Mouse (Mus musculus): ENCODE data around the gene 4930544D05Rik.
A peak's percentile ranks its signal among the peaks of the same experiment; 100 is the strongest.

Gene 4930544D05Rik

DNA sequence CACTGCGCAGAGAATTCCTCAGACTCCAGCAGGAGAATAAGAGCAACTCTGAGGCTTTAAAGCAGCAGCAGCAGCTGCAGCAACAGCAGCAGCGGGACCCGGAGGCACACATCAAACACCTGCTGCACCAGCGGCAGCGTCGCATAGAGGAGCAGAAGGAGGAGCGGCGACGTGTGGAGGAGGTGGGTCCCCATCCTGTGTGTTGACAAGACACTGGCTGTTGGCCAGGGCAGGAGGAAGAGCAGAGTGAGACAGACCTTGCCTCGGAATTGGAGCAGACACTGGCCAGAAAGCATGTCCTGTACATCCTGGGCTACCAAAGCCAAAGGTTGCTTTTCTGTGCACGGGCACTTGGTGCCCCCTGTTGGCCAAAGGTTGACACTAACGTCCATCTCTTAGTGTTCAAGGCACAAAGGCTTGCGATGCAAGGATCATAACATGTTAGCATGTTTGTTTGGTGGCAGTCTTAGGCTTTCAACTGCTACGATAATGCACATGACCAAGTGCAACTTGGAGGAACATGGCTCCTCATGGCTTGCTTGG lies 10.6 kb upstream of the 4930544D05Rik start:
- peak; percentile 35 to 52 for DNase-seq

DNA sequence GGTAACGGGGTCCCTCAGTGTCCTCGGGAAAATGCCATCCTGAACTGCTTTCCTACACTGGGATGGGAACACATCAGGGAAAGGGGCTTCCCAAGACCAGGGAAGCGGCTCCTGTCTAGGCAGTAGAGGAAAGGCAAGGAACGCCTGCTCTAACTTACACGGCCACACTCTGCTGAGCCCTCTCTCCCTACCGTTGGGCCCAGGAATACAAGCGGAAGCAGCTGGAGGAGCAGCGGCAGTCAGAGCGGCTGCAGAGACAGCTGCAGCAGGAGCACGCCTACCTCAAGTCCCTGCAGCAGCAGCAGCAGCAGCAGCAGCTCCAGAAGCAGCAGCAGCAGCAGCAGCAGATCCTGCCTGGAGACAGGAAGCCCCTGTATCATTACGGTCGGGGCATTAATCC lies 8.9 kb upstream of the 4930544D05Rik start:
- DNase-seq = no peak

DNA sequence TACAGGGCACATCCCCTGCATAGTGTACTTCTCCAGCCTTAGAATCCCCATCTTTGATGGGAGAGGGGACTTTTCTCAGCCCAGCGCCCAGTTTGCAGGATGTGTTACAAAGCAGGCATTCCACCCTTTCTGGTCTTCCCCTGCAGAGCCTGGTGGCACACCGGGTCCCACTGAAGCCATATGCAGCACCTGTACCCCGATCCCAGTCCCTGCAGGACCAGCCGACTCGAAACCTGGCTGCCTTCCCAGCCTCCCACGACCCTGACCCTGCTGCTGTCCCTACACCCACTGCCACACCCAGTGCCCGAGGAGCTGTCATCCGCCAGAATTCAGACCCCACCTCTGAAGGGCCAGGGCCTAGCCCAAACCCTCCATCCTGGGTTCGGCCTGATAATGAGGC lies 8.0 kb upstream of the 4930544D05Rik start:
- no peak for DNase-seq

GRCm38 (mm10) chr11:70608381-70609066 lies 7.1 kb upstream of the 4930544D05Rik start:
- no peak for DNase-seq

DNA sequence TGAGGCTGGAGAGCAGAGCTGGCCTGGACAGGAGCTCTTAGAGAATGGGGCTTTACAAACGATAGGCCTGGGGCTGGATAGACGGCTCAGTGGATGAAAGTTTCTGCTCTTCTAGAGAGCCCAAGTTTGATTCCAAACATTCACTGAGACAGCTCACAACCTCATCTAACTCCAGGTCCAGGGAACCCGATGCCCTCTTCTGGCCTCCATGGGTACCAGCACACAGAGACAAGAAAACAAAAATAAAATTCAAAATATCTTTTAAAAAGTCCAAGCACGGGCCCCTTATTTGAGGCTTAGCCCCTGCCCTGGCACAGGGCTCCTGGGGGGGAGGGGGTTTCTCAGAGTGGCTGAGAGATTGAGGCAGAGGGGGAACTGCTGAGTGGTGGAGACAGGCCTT lies 4.9 kb upstream of the 4930544D05Rik start:
- no peak for DNase-seq

DNA sequence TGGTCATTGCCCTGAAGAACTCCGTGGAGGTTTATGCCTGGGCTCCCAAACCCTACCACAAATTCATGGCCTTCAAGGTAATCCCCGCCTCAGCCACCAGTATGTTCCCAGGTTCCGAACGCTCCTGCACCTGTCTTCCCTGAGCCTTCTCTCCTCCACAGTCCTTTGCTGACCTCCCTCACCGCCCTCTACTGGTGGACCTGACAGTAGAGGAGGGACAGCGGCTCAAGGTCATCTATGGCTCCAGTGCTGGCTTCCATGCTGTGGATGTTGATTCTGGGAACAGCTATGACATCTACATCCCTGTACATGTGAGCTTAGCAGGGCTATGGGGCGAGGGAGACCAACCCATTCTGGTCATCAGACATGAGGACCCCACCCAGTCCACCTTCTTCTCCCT lies 3.1 kb upstream of the 4930544D05Rik start:
- no peak for DNase-seq

DNA sequence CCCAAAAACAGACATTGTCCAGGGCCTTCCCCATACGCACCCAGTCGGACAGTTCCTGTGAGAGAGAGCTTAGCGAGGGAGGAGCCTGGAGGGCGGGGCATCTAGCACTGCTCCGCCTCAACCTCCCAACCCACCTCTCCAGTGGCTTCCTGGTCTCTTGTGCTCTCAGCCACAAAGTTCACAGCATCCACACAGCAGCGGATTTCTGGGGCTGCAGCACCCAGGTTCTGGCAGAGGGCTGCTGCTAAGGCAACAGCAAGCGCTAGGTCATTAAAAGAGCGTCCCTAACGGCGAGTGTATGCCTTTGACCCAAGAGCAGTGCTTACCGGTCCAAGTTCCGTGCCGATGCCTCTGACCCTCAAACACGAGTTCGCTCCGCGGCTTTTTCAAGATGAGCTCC lies 574 bp upstream of the 4930544D05Rik start:
- DNase-seq = peak; percentile 70 to 76

- no peak for DNase-seq
Observed at GRCm38 (mm10) chr11:70619101-70619500, 3.5 kb downstream of the 4930544D05Rik start, which contains the start of gene Chrne. Gene Chrne, minus strand, starts transcription at chr11:70619216.

DNA sequence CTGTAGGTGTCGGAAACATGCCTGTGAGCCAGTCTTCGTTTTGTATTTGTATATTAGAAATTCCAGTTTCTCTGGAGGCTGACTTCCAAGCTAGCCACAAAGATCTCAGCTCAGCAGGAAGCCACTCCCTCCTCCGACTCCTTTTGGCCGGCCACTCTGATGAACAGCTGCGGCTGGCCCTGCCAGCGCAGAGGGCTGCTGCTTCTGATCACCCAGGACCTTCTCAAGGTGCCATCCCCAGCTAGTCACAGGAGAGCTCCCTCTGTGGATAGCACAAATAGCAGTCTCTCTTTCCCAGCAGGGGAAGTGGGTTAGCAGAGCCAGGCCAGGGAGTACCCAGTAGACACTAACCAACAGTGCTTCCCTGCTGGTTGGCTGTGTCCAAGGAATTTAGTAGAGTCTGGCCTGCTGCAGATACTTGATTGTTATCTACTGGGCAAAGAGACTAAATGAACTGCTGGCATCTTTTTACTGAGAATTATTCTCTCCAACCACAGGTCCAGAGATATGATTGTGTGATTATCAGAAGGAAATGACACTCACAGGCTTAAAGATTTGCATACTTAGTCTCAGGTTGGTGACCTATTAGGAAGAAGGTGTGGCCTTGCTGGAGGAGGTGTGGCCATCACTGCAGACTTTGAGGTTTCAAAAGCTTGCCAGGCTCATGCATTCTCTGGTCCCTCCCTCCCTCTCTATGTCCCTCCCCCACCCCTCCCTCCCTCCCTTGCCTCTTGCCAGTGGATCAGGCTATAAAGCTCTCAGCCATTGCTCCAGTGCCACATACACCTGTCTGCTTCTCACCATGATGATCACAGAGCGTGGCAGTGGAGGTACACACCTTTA lies 6.5 kb downstream of the 4930544D05Rik start:
- no peak for DNase-seq

DNA sequence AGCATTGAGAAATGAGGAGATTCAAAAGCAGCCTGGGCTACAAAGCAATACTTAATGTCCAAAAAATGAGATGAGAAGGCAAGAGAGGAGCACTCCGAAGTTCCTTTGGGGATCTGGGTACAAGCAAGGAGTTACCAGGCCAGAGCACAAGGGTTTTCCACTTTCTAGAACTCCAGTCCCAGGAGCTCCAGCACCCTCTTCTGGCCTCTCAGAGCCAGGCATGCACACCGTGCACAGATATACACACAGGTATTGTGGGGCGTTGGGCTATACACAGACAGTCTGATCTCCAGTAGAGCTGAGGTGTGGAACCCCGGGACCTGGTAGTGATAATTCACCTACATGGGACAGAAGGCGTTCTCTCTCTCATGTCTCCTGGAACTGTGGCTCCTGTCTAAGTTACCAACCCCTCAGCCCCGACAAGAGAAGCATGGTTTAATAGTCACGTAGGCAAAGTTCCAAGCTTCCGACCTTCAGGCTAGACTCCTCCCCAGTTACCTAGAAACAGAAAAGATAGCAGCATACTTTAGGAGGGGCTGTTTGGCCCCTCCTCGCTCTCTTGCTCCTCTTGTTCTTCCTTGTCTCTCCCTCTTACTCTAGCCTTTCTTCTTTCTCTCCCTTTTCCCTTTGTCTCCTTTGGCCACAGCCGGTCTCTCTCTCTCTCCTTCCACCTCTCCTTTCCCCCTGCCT lies 7.5 kb downstream of the 4930544D05Rik start:
- no peak for DNase-seq

GRCm38 (mm10) chr11:70625473-70625872 lies 9.8 kb downstream of the 4930544D05Rik start:
- DNase-seq = no peak

- DNase-seq = no peak
Observed at GRCm38 (mm10) chr11:70626877-70627276, 11.2 kb downstream of the 4930544D05Rik start.

- DNase-seq = no peak
Observed at GRCm38 (mm10) chr11:70628431-70628830, 12.8 kb downstream of the 4930544D05Rik start.

GRCm38 (mm10) chr11:70629557-70629956 lies 13.9 kb downstream of the 4930544D05Rik start:
- no peak for DNase-seq

DNA sequence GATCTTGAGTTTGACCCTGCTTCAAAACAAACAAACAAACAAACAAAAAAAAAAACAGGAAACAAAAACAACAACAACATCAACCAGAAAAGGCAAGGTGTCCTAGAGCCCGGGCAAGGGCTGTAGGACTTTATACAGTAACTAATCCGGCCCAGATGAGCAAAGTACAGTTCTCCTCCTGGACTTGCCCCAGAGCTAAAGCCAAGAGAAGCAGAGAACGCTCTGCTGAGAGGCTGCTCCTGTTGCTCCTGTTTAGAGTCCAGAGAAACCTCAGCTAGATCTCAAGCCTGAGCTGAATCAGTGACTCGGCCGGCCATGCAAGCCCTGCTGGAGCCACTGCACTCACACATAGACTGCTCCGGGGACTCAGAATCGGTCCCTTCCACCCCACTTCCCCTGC lies 14.5 kb downstream of the 4930544D05Rik start:
- DNase-seq = no peak

- DNase-seq = no peak
Observed at GRCm38 (mm10) chr11:70635601-70636000, 20.0 kb downstream of the 4930544D05Rik start.

- DNase-seq = no peak
Observed at GRCm38 (mm10) chr11:70637764-70638163, 22.1 kb downstream of the 4930544D05Rik start.

GRCm38 (mm10) chr11:70638293-70638692 lies 22.6 kb downstream of the 4930544D05Rik start:
- no peak for DNase-seq

DNA sequence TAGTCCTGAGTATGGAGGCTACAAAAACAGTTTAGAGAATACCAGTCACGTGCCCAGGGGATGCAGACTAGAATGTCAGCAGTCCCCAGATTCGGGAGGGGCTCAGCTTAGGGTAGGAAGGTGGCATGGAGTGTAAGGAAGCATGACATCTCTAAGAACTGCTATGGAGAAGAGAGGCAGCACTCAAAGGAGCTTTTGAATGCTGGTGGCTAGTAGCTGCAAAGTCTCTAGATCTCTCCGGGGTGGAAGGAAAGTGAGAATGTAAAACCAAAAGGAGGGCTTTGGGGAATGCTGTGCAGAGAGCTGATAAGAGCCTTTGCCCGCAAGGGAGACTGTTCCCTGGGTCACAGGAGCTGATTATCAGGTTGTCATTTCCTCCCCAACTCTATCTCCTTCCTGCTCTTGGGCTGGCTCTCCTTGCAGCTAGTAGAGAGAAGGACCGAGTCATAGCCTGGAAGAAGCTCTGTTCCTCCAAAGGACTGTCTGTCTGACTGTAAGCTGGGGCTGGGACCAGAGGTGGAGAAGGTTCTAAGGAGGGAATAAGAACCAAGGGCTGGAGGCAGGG lies 23.1 kb downstream of the 4930544D05Rik start, which contains the start of gene Gp1ba:
Gene Gp1ba, plus strand, starts transcription at position 409 of the 565 bp plus-strand sequence.
- no peak for DNase-seq

DNA sequence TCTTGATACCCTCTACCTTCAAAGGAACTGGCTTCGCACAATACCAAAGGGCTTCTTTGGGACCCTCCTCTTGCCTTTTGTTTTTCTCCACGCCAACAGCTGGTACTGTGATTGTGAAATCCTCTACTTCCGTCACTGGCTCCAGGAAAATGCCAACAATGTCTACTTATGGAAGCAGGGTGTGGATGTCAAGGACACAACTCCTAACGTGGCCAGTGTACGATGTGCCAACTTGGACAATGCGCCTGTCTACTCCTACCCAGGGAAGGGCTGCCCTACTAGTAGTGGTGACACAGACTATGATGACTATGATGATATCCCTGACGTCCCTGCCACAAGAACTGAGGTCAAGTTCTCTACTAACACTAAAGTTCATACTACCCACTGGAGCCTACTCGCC lies 24.3 kb downstream of the 4930544D05Rik start:
- no peak for DNase-seq

- no peak for DNase-seq
Observed at GRCm38 (mm10) chr11:70641241-70641640, 25.6 kb downstream of the 4930544D05Rik start.

- no peak for DNase-seq
Observed at GRCm38 (mm10) chr11:70643051-70643450, 27.4 kb downstream of the 4930544D05Rik start.
